Mouse (Mus musculus): ENCODE results near the gene Dhtkd1.
"Not testable (repeated sequence)": the region's sequence is repeated elsewhere in the genome, so short reads cannot be mapped to it uniquely, and the experiment has no call there.

Gene Dhtkd1

GRCm38 (mm10) chr2:5942416-5943032 lies at the start of gene Dhtkd1:
TSS of gene Dhtkd1 (minus strand) at chr2:5942792.
- peak; percentile 22 to 25 for DNase-seq

DNA sequence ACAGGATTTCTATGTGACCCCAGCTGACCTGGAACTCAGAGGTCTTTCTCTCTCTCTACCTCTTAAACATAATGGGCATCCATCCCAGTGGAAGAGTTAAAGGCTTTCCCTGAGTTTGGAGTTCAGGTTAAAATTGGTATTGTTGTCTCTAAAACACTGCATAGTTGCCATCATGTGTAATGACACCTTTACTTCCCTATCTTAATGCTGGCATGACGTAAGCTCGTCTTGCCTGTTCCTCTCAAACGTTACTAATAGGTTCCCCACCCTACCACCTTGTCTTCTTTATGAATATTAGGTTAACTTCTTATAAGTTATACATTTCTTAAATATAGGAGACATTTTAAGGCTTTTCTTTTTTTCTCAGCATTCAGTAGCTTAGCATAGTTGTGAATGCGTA lies 34.9 kb upstream of the Dhtkd1 start:
- DNase-seq = no peak

DNA sequence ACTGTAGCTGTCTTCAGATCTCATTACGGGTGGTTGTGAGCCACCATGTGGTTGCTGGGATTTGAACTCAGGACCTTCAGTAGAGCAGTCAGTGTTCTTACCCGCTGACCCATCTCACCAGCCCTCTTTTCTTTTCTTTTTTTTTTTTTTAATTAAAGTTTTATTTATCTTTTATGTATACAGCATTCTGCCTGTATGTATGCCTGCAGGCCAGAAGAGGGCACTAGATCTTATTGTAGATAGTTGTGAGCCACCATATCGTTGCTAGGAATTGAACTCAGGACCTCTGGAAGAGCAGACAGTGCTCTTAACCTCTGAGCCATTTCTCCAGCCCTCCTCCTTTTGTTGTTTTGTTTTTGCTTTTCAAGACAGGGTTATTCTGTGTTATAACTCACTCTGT lies 28.0 kb upstream of the Dhtkd1 start:
- not testable (repeated sequence) for DNase-seq

DNA sequence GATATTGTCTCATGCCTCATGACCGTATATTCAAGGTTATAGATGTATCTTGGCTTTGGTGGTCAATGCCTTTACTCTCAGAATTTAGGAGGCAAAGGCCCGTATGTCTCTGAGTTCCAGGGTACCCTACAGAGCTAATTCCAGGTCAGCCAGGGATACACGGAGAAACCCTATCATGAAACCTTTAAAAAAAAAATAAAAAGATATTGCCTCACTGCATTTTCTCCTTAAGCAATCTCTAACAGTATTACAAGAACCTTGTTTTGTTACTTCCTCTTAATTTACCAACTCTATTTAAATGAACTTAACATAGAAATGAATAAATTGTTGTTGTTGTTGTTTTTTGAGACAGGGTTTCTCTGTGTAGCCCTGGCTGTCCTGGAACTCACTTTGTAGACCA lies 23.4 kb upstream of the Dhtkd1 start:
- DNase-seq = no peak

- DNase-seq = peak; percentile 20 to 29
These were observed 21.1 kb upstream of the Dhtkd1 start for GRCm38 (mm10) chr2:5963729-5964128.

DNA sequence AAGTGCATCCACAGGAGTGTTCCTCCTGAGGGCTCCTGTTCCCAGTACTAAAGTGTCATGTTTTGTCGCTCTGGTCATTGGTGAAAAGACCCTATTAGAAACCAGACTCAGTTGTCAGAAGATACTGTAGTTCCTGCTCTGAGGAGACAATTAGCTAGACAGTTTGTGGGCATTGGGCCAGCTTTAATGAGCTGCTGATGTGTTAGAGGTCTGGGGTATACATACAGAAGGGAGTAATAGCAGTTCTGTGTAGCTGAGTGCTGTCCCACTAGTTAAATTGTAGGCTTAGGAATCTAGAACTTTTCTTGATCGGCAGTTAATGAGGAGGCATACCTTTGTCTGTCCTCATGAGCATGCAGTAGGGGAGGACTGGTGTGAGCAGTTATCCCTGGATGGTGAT lies 19.7 kb upstream of the Dhtkd1 start:
- DNase-seq = no peak

- DNase-seq = no peak
These were observed 15.1 kb upstream of the Dhtkd1 start for GRCm38 (mm10) chr2:5957705-5958104.

DNA sequence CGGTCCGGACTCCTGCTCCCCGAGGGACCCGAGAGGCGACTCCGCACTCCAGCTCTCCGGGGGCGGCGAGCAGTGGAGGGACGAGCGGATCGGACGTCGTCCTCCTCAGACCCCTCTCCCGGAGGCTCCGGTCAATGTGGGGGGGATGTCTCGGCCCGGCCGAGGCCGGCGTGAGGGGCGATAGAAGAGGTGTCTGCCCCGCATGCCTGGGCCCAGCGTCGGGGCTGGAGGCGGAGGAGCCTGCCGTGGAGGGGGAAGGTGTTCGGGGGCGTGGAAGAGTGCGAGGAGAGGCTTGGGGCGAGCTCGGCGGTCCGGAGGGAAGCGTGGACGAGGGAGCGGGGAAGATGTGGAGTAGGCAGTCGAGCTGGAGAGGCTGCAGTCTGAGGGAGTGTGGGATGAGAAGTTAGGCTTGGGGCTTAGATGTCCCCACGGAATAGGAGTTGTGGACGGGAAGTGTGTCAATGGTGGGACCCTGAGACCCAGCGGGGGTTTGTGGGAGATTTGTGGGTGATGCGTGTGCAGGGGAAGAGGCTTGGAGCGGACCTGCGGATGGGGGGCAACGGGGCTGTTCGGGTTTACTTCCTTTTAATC lies 9.1 kb upstream of the Dhtkd1 start:
- peak; percentile 48 to 55 for DNase-seq

GRCm38 (mm10) chr2:5950766-5951595 lies 8.4 kb upstream of the Dhtkd1 start, which contains the start of gene Upf2:
TSS of gene Upf2 (plus strand) at chr2:5951469.
- peak; percentile 95 to 96 for DNase-seq

GRCm38 (mm10) chr2:5950305-5950704 lies 7.7 kb upstream of the Dhtkd1 start:
- peak in 1 of 2 experiments; percentile 10 for DNase-seq

- DNase-seq = not testable (repeated sequence)
These were observed 7.2 kb upstream of the Dhtkd1 start for GRCm38 (mm10) chr2:5949821-5950220.

DNA sequence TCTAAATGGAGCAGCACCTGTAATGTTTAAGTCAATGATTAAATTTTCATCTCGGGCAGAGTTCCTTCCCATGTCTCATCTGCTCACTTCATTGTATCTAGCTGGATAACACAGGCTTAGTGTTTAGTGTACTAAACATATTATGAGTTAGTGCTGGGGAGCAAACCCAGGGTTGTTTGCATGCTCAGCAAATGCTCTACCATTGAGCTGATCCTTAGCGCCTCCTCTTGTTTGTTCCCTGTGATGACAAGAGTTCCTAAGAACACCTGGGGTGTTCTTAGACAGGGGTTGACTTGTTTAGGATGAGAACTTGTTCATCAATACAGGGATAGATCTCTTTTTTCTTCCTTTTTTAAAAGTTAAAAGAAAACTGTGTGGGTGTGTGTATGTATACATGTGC lies 6.4 kb upstream of the Dhtkd1 start:
- DNase-seq = no peak

- no peak for DNase-seq
These were observed 4.3 kb upstream of the Dhtkd1 start for GRCm38 (mm10) chr2:5946876-5947275.

- DNase-seq = no peak
These were observed 3.0 kb upstream of the Dhtkd1 start for GRCm38 (mm10) chr2:5945629-5946028.

- no peak for DNase-seq
These were observed 479 bp upstream of the Dhtkd1 start for GRCm38 (mm10) chr2:5943071-5943470.

- no peak for DNase-seq
These were observed 654 bp downstream of the Dhtkd1 start for GRCm38 (mm10) chr2:5941861-5942415.

DNA sequence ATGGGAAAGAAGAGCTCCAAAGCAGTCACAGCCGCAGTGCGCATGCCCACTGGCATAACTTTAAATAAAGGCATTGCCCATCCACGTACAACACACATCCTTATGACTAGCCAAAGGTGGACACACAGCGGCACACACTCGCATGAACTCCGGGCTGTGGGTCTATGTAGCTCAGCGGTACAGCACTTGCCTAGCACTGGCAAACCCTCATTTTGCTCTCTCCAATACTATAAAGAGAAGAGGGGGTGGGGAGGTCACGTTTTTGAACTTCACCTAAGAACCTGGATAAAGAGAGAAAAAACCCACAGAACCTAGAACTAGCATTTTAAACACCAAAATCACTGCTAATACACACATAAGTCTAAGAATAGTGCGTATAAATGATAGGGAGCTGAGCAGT lies 1.7 kb downstream of the Dhtkd1 start:
- DNase-seq = no peak

DNA sequence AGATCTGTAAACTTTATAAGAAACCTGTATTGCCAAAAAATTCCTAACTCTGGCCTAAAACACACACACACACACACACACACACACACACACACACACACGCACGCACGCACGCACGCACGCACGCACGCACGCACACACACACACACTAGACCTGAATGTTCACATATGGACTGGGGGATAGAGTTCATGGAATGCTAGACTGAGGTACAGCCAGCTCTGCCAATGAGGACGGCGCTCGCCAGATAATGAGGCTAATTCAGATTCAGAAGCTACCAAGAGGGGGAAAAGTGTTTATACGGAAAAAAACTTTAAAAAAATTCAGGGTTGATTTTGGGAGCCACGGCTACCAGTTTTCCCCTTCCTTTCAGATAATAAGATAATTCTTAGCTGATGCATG lies 2.7 kb downstream of the Dhtkd1 start:
- DNase-seq = no peak

DNA sequence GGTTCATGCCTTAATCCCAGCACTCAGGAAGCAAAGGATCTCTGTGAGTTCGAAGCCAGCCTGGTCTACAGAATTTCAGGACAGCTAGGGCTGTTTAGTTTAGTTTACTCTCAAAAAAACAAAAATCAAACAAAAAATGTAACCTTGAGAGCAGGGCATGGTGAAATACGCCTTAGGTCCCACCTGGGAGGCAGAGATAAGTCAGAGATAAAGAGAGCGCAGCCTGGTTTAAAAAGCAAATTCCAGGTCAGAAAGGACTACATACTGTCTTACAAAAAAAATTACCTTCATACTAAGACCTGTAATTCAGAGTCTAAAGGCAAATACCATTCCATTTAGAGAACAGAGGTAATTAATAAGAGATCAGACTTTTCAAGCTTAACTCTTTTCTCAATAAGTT lies 3.3 kb downstream of the Dhtkd1 start:
- DNase-seq = no peak

DNA sequence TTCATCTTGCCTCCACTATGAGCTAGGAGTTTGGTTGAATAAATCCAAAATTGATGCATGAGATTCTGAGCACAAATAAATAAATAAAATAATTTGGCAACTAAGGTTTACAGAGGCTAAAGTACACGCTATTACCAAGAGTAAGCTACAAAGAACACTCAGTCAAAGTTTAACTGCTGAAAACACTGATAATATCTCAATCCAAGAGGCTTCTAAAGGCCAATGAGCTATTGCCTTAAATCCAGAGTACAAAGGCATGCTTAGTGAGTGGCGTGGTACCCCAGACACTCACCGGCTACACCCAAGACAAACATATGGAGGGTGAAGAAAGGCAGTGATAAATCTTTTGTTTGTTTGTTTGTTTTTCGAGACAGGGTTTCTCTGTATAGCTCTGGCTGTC lies 6.0 kb downstream of the Dhtkd1 start:
- no peak for DNase-seq

DNA sequence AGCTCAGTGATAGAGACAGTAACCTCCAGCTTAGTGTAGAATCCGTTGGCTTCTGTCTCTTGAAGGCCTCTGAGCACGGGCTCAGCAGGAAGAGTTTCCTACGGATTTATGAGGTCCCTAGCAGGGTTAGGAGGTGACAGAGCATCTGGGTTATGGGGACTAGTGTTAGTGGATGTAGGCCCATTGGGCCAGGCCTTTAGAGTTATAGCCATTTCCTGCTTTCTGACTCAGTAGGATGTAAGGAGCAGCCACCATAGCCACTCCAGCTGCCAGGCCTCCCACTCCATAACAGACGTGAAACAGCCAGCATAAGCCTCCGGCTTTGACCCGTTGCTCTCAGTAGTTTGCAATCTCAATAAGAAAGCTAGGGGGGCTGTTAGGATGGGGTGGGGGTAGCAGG lies 6.5 kb downstream of the Dhtkd1 start:
- DNase-seq = no peak

DNA sequence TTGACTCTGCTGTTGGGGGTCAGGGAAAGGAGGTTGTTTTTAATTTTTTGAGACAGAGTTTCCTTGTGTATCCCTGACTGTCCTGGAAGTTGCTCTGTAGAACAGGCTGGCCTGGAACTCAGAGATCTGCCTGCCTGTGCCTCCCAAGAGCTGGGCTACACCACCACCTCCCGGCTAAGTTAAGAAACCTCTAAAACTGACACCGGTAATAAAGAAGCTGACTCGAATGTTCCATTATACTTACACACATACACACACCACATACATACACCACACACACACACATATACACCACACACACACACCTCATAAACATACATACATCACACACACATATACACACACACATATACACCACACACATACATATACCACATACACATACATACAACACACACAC lies 7.7 kb downstream of the Dhtkd1 start:
- no peak for DNase-seq

DNA sequence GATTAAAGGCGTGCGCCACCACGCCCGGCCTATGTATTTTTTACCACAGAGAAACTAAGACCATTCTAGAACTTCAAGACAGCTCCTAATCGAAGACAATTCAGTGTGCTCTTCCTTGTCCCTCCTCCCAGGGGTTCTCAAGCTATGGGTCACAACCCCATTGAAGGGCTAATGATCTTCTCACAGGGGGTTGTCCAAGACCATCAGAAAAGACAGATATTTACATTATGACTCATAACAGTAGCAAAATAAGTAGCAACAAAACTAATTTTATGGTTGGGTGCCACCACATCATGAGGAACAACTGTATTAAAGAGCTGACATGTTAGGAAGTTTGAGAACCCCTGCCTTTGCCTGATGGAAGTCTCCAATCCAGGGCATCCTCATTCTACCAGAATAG lies 10.7 kb downstream of the Dhtkd1 start:
- no peak for DNase-seq
